9 mouse cellular contexts compared by ENCODE assay signal in genomic region chr10:77484205-77484935, GRCm38 (mm10). TPM values are rescaled to one million over a fixed set of nuclear protein-coding genes. Genes with fewer than 3 reads are reported as not detected.
A peak's percentile ranks its signal among the peaks of the same experiment; 100 is the strongest.
DNase-seq lines count a peak whose midpoint lies in the region; ATAC-seq and TF ChIP-seq lines count a peak whose summit lies in the region.
"Had no signal": no experiment of that assay in that cellular context is flagged by ENCODE, and none has a peak within 500 bp of the region (broad histone marks: within the 10 kb centered on the region; RNA-seq: fewer than 3 reads in every experiment).

No protein-coding gene starts in this region.

- H3K9ac ChIP-seq in forebrain, embryonic 12.5 days: no peak overlapping the region
- no peak overlapping the region for H3K9ac ChIP-seq in forebrain, embryonic 15.5 days (replicated peaks)

- no peaks in the 10 kb centered on the region for H3K9me3 ChIP-seq in forebrain, embryonic 12.5 days
- no peaks in the 10 kb centered on the region for H3K9me3 ChIP-seq in forebrain, embryonic 15.5 days

- no peak for ATAC-seq in forebrain, embryonic 12.5 days (ENCODE audit: low FRiP score)
- no peak; the same call in 1 of the 2 replicates for ATAC-seq in forebrain, embryonic 15.5 days (replicated peaks)

- 80% methylated on average over 18 of the region's 18 CpGs for WGBS in forebrain, embryonic 12.5 days
- WGBS in forebrain, embryonic 15.5 days: 78% methylated on average over 18 of the region's 18 CpGs

- 0 out of 2 replicates have a peak overlapping the region, but pooled peaks have one; percentile 25 for H3K27ac ChIP-seq in forebrain, embryonic 12.5 days
- no peak overlapping the region for H3K27ac ChIP-seq in forebrain, embryonic 15.5 days (replicated peaks)
- H3K27ac ChIP-seq in gastrocnemius, adult 2 months: peak overlapping the region; percentile 46

- no peak for TF ChIP-seq CTCF in gastrocnemius, adult 2 months (IDR thresholded peaks at IDR 0.05)

- intact Hi-C loops in gastrocnemius, adult 2 months (cut with DNase I): no loop called here

- no peak overlapping the region for H3K4me2 ChIP-seq in forebrain, embryonic 12.5 days
- H3K4me2 ChIP-seq in forebrain, embryonic 15.5 days (replicated peaks): no peak overlapping the region

- no peak overlapping the region for H3K4me3 ChIP-seq in forebrain, embryonic 12.5 days (replicated peaks)
- H3K4me3 ChIP-seq in forebrain, embryonic 15.5 days: no peak overlapping the region
- no peak overlapping the region for H3K4me3 ChIP-seq in gastrocnemius, adult 2 months
- H3K4me3 ChIP-seq: erythroblast, embryonic 14.5 days had no signal

- no peaks in the 10 kb centered on the region for H3K4me1 ChIP-seq in forebrain, embryonic 12.5 days
- H3K4me1 ChIP-seq in forebrain, embryonic 15.5 days: peaks cover 3% of the 10 kb centered on the region; the same call in 1 of the 2 replicates

- H3K27me3 ChIP-seq in forebrain, embryonic 12.5 days: no peaks in the 10 kb centered on the region
- no peaks in the 10 kb centered on the region for H3K27me3 ChIP-seq in forebrain, embryonic 15.5 days

- DNase-seq in gastrocnemius, adult 2 months: peak; percentile 65
- DNase-seq in kidney, adult 18-20 months: peak; percentile 63
- DNase-seq in lung, adult 18-20 months: peak; percentile 84 to 88
- DNase-seq in urinary bladder, postnatal 36 days (ENCODE audit: low spot score in 2 of 2): peak; percentile 45 to 59
- DNase-seq in left cerebral cortex, adult 9 months (ENCODE audit: low spot score in 2 of 2): no peak
- no peak for DNase-seq in layer of hippocampus, postnatal 10 days (ENCODE audit: low spot score in 2 of 2)

- H3K36me3 ChIP-seq in forebrain, embryonic 12.5 days (replicated peaks): peaks cover 39% of the 10 kb centered on the region
- peaks cover 26% of the 10 kb centered on the region for H3K36me3 ChIP-seq in forebrain, embryonic 15.5 days

RNA-seq across cellular contexts. Expression of gene Fam207a, which starts 31.2 kb away (rescaled TPM):
- polyA plus RNA-seq in forebrain, embryonic 12.5 days (2016; fragmentation: Nextera tagmentation; extraction: Ambion mirVana): 39.4 and 44.1 TPM in 2 replicates
- 43.0 and 44.2 TPM in 2 replicates for polyA plus RNA-seq in forebrain, embryonic 15.5 days (2015; fragmentation: Nextera tagmentation; extraction: Ambion mirVana)
- 1 to 10 TPM; 5.4 to 8.4 TPM for total RNA-seq in gastrocnemius, adult 2 months (2021)
- total RNA-seq in layer of hippocampus, postnatal 10 days (2021): 10 to 100 TPM; 36.5 to 39.7 TPM

RNA-seq across cellular contexts. Expression of gene Itgb2, which starts 45.7 kb away (rescaled TPM):
- polyA plus RNA-seq in forebrain, embryonic 12.5 days (2016; fragmentation: Nextera tagmentation; extraction: Ambion mirVana): 0.64 and 0.74 TPM in 2 replicates
- 0.65 and 0.87 TPM in 2 replicates for polyA plus RNA-seq in forebrain, embryonic 15.5 days (2015; fragmentation: Nextera tagmentation; extraction: Ambion mirVana)
- 1 to 10 TPM in 1 of 2 experiments, under 1 TPM in 1; 0.92 to 1.8 TPM for total RNA-seq in gastrocnemius, adult 2 months (2021)
- 1 to 10 TPM; 3.5 to 3.8 TPM for total RNA-seq in layer of hippocampus, postnatal 10 days (2021)

Comparison
In these comparisons a context has a peak if more than half of its experiments do, and no peak if none do; other contexts are left out.
1. DNase-seq: peak in gastrocnemius, adult 2 months (single experiment), kidney, adult 18-20 months (single experiment), lung, adult 18-20 months (2 of 2) and urinary bladder, postnatal 36 days (2 of 2); none in left cerebral cortex, adult 9 months (0 of 2) and layer of hippocampus, postnatal 10 days (0 of 2).